ENCODE assay signal across 18 mouse cellular contexts in genomic region chr2:121596621-121597020, GRCm38 (mm10).
DNase-seq lines count a peak whose midpoint lies in the region; ATAC-seq and TF ChIP-seq lines count a peak whose summit lies in the region.
"Had no signal": no experiment of that assay in that cellular context is flagged by ENCODE, and none has a peak within 500 bp of the region (broad histone marks: within the 10 kb centered on the region; RNA-seq: fewer than 3 reads in every experiment).

No protein-coding gene starts in this region.

- H3K36me3 ChIP-seq in midbrain, postnatal 0 days (ENCODE audit: insufficient read depth, low read length), result no peaks in the 10 kb centered on the region
- no peaks in the 10 kb centered on the region for H3K36me3 ChIP-seq in midbrain, embryonic 11.5 days (ENCODE audit: control insufficient read depth, insufficient read depth, low read length)
- H3K36me3 ChIP-seq in stomach, postnatal 0 days (ENCODE audit: control insufficient read depth, insufficient read depth, low read length), result no peaks in the 10 kb centered on the region
- H3K36me3 ChIP-seq: hindbrain, embryonic 13.5 days had no signal

- H3K4me1 ChIP-seq in midbrain, postnatal 0 days (ENCODE audit: insufficient read depth, low read length), result no peaks in the 10 kb centered on the region
- H3K4me1 ChIP-seq in midbrain, embryonic 11.5 days (ENCODE audit: control insufficient read depth, insufficient read depth, low read length), result no peaks in the 10 kb centered on the region
- H3K4me1 ChIP-seq in stomach, postnatal 0 days (replicated peaks; ENCODE audit: control insufficient read depth, insufficient read depth), result peaks cover 4% of the 10 kb centered on the region; the same call in 1 of the 2 replicates

- H3K9me3 ChIP-seq in midbrain, postnatal 0 days (ENCODE audit: low read length), result no peaks in the 10 kb centered on the region
- no peaks in the 10 kb centered on the region for H3K9me3 ChIP-seq in midbrain, embryonic 11.5 days (ENCODE audit: control insufficient read depth, low read length)
- no peaks in the 10 kb centered on the region for H3K9me3 ChIP-seq in stomach, postnatal 0 days (ENCODE audit: control insufficient read depth, low read length)
- H3K9me3 ChIP-seq: hindbrain, embryonic 13.5 days had no signal

- 0 out of 2 replicates have a peak, but pooled peaks have one; percentile 4 for TF ChIP-seq CTCF in midbrain, postnatal 0 days (IDR thresholded peaks at IDR 0.05)
- TF ChIP-seq CTCF in stomach, postnatal 0 days (IDR thresholded peaks at IDR 0.05; ENCODE audit: low read depth), result peak; percentile 40; the same call in 1 of the 2 replicates

- peak; percentile 25 for DNase-seq in heart, postnatal 4 days
- DNase-seq in heart, adult 9 months (ENCODE audit: low spot score in 2 of 2), result no peak
- DNase-seq in midbrain, postnatal 0 days (ENCODE audit: low spot score), result no peak
- DNase-seq in midbrain, embryonic 11.5 days (ENCODE audit: low spot score, missing footprints), result no peak
- DNase-seq in cerebellum, adult 9-11 months, result peak; percentile 80
- DNase-seq in stomach, postnatal 0 days (ENCODE audit: low spot score), result no peak
- DNase-seq in spleen, adult 12 weeks (ENCODE audit: low spot score), result no peak
- no peak for DNase-seq in left cerebral cortex, adult 18-20 months (ENCODE audit: low spot score in 2 of 2)
- DNase-seq: adrenal gland, adult 8-10 months; forebrain, postnatal 0 days; kidney, adult 11 months; kidney, postnatal 25 days; layer of hippocampus, postnatal 36 days; lung, adult 18-20 months had no signal

- no peak overlapping the region for H3K27ac ChIP-seq in midbrain, postnatal 0 days (ENCODE audit: low read depth, low read length)
- H3K27ac ChIP-seq in midbrain, embryonic 11.5 days (ENCODE audit: low read depth, low read length), result no peak overlapping the region
- H3K27ac ChIP-seq in stomach, postnatal 0 days (replicated peaks), result no peak overlapping the region
- H3K27ac ChIP-seq: hindbrain, embryonic 13.5 days; macrophage had no signal

- TF ChIP-seq EP300 in stomach, postnatal 0 days (optimal IDR thresholded peaks at IDR 0.05), result no peak

- no peak overlapping the region for H3K9ac ChIP-seq in midbrain, postnatal 0 days (replicated peaks; ENCODE audit: low read length, poor library complexity, severe bottlenecking)
- no peak overlapping the region for H3K9ac ChIP-seq in midbrain, embryonic 11.5 days (ENCODE audit: low read length)
- no peak overlapping the region for H3K9ac ChIP-seq in stomach, postnatal 0 days (ENCODE audit: low read length)
- H3K9ac ChIP-seq: forebrain, postnatal 0 days; hindbrain, embryonic 13.5 days had no signal

- H3K4me3 ChIP-seq in midbrain, postnatal 0 days (ENCODE audit: low read depth, low read length), result no peak overlapping the region
- no peak overlapping the region for H3K4me3 ChIP-seq in midbrain, embryonic 11.5 days (ENCODE audit: low read depth, low read length)
- H3K4me3 ChIP-seq in stomach, postnatal 0 days (ENCODE audit: low read depth, low read length), result no peak overlapping the region
- H3K4me3 ChIP-seq: erythroblast, embryonic 14.5 days; hindbrain, embryonic 13.5 days had no signal

- H3K4me2 ChIP-seq in midbrain, postnatal 0 days (ENCODE audit: low read depth, low read length, poor library complexity, severe bottlenecking), result no peak overlapping the region
- no peak overlapping the region for H3K4me2 ChIP-seq in midbrain, embryonic 11.5 days
- H3K4me2 ChIP-seq in stomach, postnatal 0 days (replicated peaks; ENCODE audit: low read depth), result no peak overlapping the region
- H3K4me2 ChIP-seq: hindbrain, embryonic 13.5 days had no signal

- 76% methylated on average over 2 of the region's 2 CpGs for WGBS in midbrain, postnatal 0 days
- 86% methylated on average over 2 of the region's 2 CpGs for WGBS in midbrain, embryonic 11.5 days
- WGBS in stomach, postnatal 0 days, result 86% methylated on average over 2 of the region's 2 CpGs

- no peaks in the 10 kb centered on the region for H3K27me3 ChIP-seq in midbrain, postnatal 0 days (ENCODE audit: insufficient read depth, low read length)
- no peaks in the 10 kb centered on the region for H3K27me3 ChIP-seq in midbrain, embryonic 11.5 days (ENCODE audit: control insufficient read depth, insufficient read depth, low read length)
- H3K27me3 ChIP-seq in stomach, postnatal 0 days (ENCODE audit: control insufficient read depth, insufficient read depth, low read length), result no peaks in the 10 kb centered on the region
- H3K27me3 ChIP-seq: hindbrain, embryonic 13.5 days had no signal

- no peak for ATAC-seq in midbrain, postnatal 0 days (ENCODE audit: low FRiP score)
- ATAC-seq in midbrain, embryonic 11.5 days (ENCODE audit: low FRiP score), result no peak
- no peak for ATAC-seq in stomach, postnatal 0 days (ENCODE audit: low FRiP score, low TSS enrichment)
- ATAC-seq: forebrain, postnatal 0 days; midbrain, embryonic 16.5 days had no signal

Comparison
In these comparisons a context has a peak if more than half of its experiments do, and no peak if none do; other contexts are left out.
1. DNase-seq: peak in heart, postnatal 4 days (single experiment) and cerebellum, adult 9-11 months (single experiment); none in heart, adult 9 months (0 of 2), midbrain, postnatal 0 days (single experiment), midbrain, embryonic 11.5 days (single experiment), stomach, postnatal 0 days (single experiment), spleen, adult 12 weeks (single experiment) and left cerebral cortex, adult 18-20 months (0 of 2).